Mouse (Mus musculus): ENCODE measurements at regions not wholly inside any gene's neighbourhood (a gene's known extent, or its start where the extent isn't known, plus 50 kb on each side); places are given as distances from the start of the nearest gene placed in this dataset.

DNA sequence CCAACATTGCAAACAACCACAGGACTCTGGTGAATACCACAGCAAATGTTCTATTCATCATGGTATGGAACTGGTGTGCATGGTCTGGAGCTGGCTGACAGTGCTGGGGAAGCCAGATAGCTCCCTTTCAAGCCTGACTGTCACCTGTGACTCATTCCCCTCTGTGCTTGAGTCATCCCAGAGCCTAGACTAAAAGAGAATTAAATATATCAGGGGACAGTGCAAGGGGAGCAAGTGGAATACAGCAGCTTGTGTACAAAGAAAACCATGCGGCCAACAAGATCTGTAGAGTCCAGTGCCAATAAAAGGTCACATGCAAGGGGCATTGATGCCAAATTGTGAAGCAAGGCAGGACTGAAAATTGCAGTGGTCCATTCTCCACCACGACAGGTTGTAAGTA is 117.7 kb downstream of the Pah start:
- DNase-seq: no peak

DNA sequence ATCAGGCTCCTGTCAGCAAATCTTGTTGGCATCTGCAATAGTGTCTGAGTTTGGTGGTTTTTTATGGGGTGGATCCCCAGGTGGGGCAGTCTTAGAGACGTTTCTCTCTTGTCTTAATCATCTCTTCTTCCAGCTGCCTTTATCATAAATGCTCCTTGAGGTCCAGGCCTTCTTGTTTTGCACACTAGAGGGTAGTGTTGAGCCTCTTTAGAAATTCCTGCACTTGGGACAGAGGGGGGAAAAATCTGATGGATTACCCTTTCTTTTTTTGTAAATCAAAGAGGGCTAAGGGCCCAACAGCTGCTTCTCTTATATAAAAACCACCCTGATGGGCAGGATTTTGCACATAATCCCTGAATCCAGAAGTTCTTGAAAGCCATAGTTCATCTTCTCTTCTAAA is 127.5 kb downstream of the Pah start:
- DNase-seq: no peak

DNA sequence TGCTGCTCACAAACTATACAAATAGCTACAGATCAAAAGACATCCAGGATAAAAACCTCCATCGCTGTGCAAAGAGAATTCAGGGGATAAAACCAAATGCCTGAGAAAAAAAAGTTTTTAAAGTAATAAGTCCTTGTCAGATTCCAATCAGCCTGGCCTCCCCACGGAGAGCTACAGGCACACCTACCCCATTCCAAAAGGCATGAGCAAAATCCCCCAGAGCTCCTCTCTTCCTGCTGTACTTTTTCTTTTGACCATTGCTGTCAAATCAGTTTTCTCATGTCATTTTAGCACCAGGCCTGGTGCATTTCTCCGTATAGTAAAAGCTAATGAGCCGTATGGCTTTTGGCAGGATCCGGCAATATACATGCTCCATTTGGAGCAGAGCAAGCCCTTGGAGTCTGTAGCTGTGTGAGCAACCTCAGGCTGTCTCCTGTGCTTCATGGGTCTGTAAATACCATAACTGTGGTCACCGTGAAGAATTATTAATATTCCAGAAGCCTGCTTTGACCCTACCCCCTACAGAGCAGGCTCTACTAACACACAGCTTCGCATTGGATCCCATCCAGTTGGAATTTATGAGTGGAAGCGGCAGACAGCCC is 130.6 kb downstream of the Pah start:
- DNase-seq: no peak

DNA sequence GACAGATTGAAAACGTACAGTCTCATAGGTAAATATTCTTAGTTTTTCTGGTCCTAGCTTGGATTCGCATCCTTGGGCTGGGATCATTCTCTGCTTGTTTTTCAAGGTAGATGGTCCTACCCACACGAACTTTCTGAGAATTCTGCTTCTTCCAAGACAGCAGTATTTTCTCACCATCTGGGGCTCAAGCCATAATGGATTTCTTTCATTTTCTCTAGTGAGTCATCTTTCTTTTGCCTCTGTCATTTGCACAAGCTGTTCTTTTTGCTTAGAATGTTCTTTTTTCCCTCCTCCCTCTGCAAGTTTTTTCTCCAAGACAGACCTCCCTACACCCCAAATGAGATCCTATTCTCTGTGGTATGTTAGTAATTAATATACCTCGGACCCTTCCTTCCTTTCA is 132.5 kb downstream of the Pah start:
- DNase-seq: no peak

DNA sequence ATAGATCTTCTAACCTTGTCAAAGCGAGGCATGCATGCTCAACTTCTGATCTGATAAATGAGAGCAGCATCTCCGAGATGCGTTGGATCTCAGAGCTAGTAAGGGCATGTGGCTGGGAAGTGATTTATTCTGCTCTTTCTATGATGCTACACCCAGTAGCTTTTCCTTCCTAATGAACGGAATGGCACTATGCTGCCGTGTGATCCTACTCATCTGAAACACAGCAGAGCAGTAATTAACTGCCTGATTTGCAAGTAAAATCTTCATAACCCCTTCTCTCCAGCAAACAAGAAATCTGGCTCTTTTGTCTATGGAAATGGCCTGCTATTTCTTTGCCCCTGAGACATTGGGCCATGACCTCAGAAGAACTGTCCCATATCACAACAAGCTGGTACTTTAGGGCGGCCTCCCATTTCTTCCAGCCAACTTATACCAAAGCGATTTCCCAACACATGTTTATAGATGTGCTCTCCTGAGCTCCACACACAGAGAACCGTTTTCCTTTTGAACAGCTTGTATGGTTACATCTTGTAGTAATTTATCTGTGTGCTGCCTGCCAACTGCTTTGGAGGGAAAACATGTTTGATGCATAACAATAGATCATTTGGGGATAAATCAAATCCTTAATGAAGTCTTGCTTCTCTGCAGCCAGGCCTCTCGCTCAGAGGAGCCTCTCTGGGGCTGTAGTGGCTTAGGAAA is 144.6 kb downstream of the Pah start:
- DNase-seq: no peak

DNA sequence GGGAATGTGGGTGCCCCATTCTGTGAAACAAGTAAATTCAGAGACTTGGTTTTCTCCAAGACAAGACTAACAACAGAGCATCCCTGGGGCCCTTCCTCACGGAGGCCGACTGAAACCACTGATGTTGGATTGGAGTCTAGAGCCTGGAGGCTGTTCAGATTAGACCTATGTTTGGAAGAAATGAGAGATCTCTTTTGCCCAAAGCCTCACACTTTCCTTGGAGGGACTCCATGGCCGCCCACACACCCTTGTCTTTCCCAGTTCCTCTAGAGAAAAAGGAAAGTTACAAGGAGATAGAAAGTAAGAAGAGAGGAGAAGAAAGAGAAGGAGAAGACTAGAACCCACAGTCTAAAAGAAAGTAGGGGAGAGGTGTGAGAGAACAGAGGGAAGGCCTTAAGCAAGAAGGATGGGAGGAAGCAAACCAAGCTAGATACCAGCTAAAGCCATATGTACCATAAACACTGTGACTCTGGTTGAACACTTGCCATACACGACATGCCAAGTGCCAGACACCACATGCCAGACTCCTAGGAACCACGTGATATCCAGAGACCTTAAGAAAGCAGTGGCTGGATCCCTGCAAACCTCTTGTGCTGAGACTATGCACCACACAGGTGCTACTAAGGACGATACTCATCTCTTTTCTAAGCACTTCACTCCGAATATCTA is 145.3 kb downstream of the Pah start:
- DNase-seq: no peak

DNA sequence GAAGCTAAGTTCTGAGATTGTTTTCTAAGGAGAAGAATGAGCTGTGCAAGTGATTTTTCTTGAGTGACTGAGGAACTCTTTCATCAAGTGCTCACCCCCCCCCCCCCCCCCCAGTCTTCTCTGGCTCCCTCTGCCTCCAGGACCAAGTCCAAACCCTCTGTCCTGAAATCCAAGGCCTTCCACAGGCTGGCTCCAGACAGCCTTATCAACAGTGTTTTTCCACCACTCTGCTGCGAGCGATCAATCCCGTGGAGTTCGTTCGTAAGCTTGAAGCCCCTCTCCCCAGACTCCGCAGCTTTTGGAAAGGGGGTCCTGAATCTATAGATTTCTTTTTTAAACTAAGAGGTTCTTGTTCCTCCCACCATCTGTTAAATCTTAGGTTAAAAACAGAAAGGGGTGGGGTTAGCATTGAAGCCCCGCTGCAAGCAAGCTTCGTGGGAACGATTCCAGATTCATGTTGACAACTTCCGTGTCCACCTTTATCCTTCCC is 146.1 kb downstream of the Pah start:
- DNase-seq: no peak

DNA sequence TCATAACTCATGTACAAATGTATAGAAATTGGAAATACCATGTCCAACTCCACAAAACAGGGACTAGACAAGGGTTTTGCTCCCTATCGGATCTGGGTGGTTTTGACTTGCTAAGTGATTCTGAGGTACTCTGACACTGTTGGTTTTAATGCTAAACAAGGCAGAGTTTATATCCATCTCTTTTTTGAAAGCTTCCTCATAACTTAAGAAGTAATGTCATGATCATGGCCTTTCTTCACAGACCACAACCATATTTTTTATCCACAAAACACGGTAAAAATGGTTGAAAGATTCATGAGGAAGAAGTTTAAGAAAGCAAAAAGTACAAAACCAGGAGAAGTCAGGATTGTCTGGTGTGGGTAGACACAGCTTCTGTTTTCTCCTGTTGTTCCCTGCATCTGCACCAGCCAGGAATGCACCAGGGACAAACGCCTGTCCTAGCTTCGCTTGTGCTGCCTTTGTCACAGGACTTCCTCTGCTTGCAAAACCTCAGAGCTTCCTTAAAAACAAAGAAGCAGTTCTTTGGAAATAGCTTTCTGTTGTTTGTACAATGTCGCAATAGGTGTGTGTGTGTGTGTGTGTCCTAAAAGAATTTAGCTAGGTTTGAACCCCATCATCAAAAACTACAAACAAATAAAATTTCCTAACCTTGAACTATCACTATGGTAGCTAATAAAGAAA is 153.3 kb downstream of the Pah start:
- peak; percentile 10 for DNase-seq

DNA sequence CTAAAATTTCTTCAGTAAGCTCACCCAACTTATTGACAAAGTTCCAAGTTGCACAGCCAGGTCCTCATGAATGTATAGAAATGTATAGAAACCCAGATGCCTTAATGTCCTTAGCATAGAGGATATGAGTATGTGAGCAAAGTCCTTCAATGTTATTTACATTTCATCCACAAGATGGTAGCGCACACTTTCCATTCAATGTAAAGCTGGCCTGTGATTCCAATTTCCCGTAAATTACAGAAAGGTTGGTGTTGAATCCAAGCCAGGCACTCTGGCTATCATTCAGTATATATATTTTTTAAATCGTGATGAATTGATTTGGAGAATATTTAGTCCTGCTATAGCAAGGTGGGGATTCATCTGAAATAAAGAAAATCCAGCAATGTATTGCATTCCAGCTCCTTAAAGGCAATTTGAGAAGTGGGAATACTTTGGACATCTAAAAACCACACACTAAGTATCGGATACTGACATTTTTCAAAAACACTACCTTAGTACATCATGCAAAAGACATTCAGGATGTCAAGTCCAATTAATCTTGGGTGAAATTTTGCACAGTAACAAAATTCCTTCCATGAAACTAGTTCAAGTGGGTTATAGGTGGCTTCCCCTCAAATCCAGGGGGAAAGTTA is 154.6 kb downstream of the Pah start:
- no peak for DNase-seq

DNA sequence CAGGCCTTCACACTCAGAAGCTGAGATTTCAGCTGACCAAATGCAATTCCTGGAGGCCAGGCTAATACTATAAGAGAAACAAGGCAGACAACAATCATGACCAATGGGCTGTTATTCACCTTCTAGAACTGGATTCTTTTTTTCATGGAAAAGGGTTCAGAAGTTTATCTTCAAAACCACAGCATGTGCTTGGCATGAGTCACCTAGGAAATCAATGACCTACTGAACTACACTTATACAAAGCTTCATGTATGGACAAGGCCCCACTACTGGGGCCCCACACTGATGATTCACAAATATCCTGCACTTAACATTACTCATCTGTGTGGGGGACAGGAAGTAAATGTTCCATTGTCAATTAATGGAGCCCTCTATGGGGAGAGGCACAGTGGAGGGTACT is 157.4 kb downstream of the Pah start:
- DNase-seq: no peak

DNA sequence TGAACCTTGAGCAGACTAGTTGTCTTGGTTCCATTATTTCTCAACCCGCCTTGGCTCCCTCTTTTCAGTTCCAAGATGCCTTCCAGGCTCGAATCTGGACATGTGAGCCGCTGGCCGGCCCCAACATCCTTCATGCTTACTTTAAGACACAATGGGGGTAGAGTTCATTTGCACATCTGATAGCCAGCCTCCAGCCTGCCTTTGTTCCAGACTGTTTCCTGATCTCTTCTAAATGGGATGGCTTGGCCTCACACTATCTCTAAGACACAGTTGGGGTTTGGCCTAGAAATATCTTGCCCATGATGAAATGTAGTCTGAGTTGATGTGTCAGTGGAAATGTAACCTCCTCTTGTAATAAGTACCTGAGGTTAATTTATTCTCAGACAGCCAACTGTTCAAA is 164.7 kb downstream of the Pah start:
- DNase-seq: no peak

DNA sequence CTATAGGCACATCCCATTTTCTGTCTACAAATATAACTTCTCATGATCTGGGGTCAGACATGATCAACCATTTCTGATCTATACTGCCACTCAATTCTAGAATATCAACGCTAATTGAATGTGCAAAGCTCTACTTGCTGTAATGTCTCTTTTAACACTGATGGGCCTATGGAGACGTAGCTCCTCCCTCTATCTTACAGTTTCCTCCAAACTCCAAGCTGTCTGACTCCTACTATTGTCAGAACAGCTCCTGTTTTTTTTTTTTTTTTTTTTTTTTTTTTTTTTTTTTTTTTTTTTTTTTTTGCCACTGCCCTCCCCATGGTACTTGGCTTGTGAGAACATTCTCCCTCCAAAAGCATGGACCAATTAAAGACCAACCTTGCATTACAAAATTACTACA is 165.2 kb downstream of the Pah start:
- DNase-seq: no peak

DNA sequence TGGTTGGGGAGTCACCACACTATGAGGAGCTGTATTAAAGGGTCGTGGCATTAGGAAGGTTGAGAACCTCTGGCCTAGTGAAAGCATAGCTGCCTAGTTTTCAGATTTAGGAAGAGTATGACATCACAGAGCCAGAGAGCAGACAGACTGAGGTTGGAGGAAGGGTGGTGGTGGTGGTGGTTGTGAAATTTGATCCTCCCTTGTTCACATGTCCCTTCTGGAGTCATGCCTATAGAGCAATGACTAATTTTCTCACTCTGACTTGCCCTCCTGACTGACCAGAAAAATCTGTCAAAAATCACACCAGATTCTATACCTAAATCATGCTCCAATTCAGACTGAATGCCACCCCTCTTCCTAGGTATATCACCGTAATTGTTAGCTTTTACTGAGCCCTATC is 166.2 kb downstream of the Pah start:
- no peak for DNase-seq

DNA sequence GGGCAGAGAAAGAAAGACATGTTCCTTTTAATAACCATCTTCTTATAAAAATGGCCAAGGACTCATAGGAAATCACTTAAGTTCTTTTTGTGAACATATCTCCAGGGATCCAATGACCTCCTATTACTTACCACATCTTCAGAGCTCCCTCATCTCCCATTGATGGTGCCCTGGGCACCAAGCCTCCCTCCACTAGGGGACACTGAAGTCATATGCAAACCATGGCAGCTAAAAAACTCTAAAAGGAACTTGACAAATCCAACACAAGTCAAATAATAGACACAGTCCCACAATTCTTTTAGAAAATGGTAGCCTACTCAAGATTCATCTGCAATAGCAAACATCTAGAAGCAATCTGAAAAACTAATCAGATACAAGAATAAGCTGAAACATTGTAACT is 167.2 kb upstream of the Igf1 start:
- no peak for DNase-seq

DNA sequence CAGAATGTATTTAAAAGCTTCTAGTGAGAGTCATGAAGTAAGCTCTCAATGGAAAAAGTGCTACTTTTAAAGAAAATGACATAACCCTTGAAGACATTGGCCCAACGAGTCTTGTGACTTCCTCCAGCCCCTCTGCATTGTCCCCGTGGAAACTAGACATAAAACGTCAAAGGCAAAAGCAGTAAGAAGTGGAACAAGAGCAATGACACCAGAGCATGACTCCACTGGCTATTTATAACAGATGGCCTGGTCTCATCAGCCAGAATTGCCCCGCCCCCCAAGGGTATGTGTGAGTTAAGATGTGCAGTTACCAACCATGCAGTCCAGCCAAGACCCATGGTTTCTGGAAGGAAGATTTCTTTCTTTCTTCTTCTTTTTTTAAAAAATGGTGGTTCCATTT is 161.6 kb upstream of the Igf1 start:
- no peak for DNase-seq

DNA sequence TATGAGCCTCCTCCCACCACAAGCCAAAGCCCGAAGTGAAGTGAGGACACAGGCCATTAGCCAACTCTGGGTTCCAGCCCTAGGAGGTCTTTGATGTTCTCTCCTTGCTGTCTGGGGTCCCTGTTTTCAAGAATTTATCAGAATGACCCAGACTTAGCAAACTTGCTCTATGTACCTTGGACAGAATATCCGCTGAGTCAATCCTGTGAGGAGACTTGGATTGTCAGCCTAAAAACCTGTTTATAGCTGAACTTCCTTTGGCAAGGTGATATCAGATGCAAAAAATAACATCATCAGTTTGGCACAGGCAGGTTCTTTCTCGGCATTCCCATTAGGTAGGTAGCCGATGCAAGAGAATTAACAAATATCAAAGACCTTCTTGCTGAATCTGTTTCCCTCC is 146.9 kb upstream of the Igf1 start:
- no peak for DNase-seq

DNA sequence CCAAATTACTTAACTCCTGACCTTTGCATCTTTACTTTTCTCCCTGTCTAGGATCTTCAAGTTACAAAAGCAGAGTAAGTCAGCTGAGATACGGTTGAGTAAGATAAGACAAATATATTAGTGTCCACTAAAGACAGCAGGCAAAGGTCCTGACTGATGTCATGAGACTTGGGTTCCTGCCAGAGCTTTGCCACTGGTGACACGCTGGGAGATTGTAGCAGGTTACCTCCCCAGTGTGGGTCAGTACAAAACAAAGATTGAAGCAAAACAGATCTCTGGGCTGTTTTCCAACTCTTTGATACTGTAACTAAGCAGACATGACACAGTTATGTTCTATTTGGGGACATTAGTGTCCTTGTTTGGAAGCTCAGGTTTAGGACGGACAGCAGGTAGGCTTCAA is 146.3 kb upstream of the Igf1 start:
- peak; percentile 11 for DNase-seq

DNA sequence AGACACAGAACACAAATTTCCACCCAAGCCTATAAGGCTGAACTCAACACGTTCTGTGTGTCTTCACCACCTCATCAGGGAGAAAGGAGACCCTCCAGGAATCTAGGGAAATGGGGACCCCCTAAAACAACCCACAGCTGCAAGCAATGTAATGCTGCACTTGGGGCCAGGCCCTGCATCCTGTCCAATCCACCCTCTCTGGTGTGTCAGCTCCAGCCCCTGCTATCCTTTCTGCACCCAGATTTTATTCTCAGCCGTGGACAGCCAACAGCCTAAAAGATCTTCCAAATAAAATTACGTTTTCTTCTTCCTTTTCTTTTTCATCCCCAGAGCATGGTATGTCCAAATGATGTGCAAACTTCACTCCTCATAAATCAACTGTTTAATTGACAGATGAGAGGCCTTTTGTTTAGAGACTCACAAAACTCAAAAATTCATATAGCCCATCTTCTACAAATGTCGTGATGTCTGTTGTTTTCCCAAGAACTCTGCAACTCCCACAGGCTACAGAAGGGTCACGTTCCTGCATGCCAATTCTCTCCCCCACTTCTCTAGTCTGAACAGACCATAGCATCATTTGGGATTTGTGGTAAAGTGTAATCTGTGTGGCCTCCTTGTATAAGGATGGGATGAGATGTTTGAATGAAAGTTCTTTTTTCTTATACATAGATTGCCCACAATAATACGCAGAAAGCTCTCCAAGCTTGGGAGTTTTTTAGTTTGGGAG is 142.0 kb upstream of the Igf1 start:
- DNase-seq: no peak

DNA sequence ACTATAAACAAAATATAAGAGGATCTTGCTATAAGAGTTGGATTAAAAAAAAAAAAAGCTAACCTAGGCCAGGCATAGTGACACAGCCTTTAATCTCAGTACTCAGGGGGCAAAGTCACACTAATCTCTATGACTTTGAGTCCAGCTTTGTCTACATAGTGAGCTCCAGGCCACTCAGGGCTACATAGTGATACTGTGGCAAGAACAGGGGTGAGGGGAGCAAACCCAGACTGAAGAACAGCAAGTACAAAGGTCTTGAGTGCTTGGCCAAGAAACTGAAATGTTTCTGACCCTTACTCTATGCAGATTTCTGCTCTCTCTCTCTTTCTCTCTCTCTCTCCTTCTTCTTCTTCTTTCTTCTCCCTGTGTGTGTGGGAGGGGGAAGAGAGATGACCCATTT is 140.9 kb upstream of the Igf1 start:
- no peak for DNase-seq

DNA sequence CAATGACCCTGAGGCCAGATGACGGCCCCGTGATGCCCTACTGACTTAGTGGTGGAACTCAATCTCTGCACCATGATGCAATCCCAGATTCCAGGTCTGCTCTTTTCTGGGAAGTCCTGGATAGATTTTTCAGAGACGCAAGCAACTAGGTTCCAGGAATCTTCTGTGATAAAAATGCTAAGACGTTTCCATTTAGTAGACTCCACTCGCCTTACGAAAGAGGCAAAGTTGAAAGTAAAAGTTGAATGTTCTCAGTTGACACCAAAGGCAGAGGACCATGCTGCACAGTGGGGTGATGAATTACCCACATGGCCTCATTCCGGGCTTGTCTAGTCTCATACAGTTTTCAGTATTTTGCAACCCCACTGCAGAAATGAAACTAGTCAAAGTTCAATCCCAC is 139.6 kb upstream of the Igf1 start:
- no peak for DNase-seq

DNA sequence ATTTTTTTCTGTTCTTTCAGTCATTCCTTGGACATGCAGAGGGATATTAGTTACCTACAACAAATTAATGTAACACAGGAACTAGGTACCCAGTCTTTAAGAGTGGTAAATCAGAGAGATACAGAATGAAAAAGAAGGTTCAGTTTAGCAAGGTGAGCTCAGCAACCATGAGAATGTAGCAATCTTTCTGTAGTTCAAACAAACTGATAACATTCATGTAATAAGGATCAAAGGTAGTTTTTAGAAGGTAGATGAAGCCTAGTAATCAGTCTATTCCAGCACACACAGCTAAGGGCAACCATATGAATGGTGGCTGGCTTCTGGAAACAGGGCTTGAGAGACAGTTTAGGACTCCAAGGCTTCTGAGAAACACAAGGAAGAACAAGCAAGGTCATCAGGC is 138.1 kb upstream of the Igf1 start:
- no peak for DNase-seq

DNA sequence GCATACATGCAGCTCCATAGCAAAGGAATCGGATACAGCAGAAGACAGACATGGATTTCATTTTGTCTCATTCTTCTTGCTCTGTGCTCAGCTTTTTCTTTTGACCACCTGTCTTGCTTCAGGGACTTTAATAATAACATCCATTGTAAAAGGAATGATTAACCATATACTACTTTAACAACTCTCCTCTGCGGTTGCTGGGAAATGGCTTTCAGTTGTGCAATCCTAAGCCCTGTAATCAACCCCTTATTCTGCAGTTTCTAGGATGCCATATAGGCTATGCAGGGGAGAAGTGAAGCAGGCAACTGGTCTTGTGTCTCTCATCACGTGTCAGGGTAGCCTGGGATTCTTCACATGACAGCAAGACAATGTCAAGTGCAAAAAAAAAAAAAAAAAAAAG is 135.8 kb upstream of the Igf1 start:
- no peak for DNase-seq

DNA sequence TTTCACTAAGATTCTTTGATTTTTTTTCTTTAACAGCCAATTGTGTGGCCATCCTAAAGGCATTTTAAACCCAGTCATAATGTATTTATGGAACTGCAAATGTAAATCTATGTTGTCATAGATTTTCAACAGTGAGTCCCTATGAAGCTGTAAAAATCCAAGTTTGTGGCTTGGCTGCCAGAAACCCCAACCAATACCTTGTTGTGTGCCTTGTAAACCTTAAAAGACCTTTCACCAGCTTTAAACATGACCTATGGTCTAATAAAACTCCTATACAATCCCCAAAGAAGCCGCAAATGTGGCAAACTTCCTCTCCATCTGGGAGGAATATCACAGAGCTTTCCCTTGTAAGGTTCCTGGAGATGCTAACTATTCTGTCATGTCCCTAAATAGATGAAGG is 125.4 kb upstream of the Igf1 start:
- DNase-seq: no peak
